Mouse (Mus musculus) brain, embryonic 14.5 days (tissue): ENCODE data around the gene Bmper.

Experiments used
- CTCF ChIP-seq: fragments of 200-500 bp; IDR thresholded peaks from 2 replicates; pipeline ENCODE4 v1.5.1; 2012; ENCODE audit warnings: inconsistent platforms, mild to moderate bottlenecking, moderate library complexity, borderline replicate concordance; ENCODE audit not compliant: insufficient read depth, insufficient read length; ENCODE audit errors: extremely low read depth
- POLR2A ChIP-seq: fragments of 200-500 bp; IDR thresholded peaks from 2 replicates; pipeline ENCODE4 v1.6.1; 2012; ENCODE audit warnings: mild to moderate bottlenecking, inconsistent platforms, borderline replicate concordance; ENCODE audit not compliant: poor library complexity, insufficient read depth, insufficient read length, severe bottlenecking; ENCODE audit errors: extremely low read depth

- TF ChIP-seq POLR2A (no peak), CTCF (no peak)
Measured at GRCm38 (mm10) chr9:23246389-23246788, 23.5 kb downstream of the Bmper start.
